Mouse (Mus musculus): Measurements from ENCODE around the gene Chrdl2. TPM values are rescaled to one million over a fixed set of nuclear protein-coding genes. Genes with fewer than 3 reads are reported as not detected.

Gene Chrdl2
- total RNA-seq, 2 experiments from 2014 or later = 0.62 TPM; not detected in 1

Other genes starting within 250 kb of the Chrdl2 start
- gene Olfr521, start 242.7 kb upstream of the Chrdl2 start, total RNA-seq (2021) = not detected
- gene Neu3, start 177.8 kb upstream of the Chrdl2 start, total RNA-seq (2021) = 1 to 10 TPM; 2.7 to 3.1 TPM
- gene Xrra1, start 147.1 kb upstream of the Chrdl2 start, total RNA-seq (2021) = 1 to 10 TPM; 1.3 to 1.5 TPM
- 10 to 100 TPM; 79.7 to 86.7 TPM for gene Spcs2, start 142.7 kb upstream of the Chrdl2 start, total RNA-seq (2021)
- gene Rnf169, start 25.7 kb upstream of the Chrdl2 start, total RNA-seq (2021) = 10 to 100 TPM; 38.3 to 39.4 TPM
- gene Pold3, start 115.4 kb downstream of the Chrdl2 start, total RNA-seq (2021) = 10 to 100 TPM; 32.6 to 36.3 TPM
- gene Lipt2, start 153.1 kb downstream of the Chrdl2 start, total RNA-seq (2021) = 1 to 10 TPM; 4.8 to 5.2 TPM
- not detected for gene Kcne3, start 170.3 kb downstream of the Chrdl2 start, total RNA-seq (2021)
- gene Pgm2l1, start 221.2 kb downstream of the Chrdl2 start, total RNA-seq (2021) = 100 to 1,000 TPM; 486 to 524 TPM